Mouse (Mus musculus) myocyte (in vitro differentiated cells): Measurements from ENCODE around the gene Tprn.

ENCODE experiments used
- E2F4 ChIP-seq: IDR thresholded peaks from one replicate; pipeline ENCODE4 v1.6.1; 2011; ENCODE audit warnings: mild to moderate bottlenecking, control low read depth, moderate library complexity; ENCODE audit not compliant: insufficient read depth
- POLR2A ChIP-seq: IDR thresholded peaks from one replicate; pipeline ENCODE4 v1.6.1; 2011; ENCODE audit warnings: low read depth, mild to moderate bottlenecking, control low read depth, moderate library complexity; ENCODE audit not compliant: insufficient read length
- POLR2AphosphoS2 ChIP-seq: IDR thresholded peaks from one replicate; pipeline ENCODE4 v1.6.1; 2011; ENCODE audit warnings: low read depth, control low read depth; ENCODE audit not compliant: insufficient read length
- REST ChIP-seq: IDR thresholded peaks from one replicate; pipeline ENCODE4 v1.6.1; 2011; ENCODE audit warnings: mild to moderate bottlenecking, control low read depth, moderate library complexity; ENCODE audit not compliant: insufficient read depth, insufficient read length

GRCm38 (mm10) chr2:25285551-25285950 is 23.1 kb downstream of the Tprn start:
- no peak for TF ChIP-seq REST
- TF ChIP-seq POLR2A, result no peak
- no peak for TF ChIP-seq E2F4
- TF ChIP-seq POLR2AphosphoS2, result no peak
